Mouse (Mus musculus) MEL (cell line): ENCODE results near the gene Ubxn1. TPM values are rescaled to one million over a fixed set of nuclear protein-coding genes. Genes with fewer than 3 reads are reported as not detected.

Experiments used
- DNase-seq: peaks from one replicate; pipeline ENCODE4 v3.0.0; 2011; ENCODE audit warnings: low read depth, low spot score
- H3K27ac ChIP-seq: 2 replicates; pipeline ENCODE4 v1.5.1; 2012; ENCODE audit warnings: low read depth, mild to moderate bottlenecking, control low read depth, low read length, moderate library complexity; ENCODE audit not compliant: control insufficient read depth
- H3K27me3 ChIP-seq, 2 experiments: fragments of 150-350 bp in 1 of 2; sonication (generic) in 1 of 2; 2 replicates each; pipeline ENCODE4 v1.6.1; 2012; ENCODE audit warnings: low read length in 2 of 2, mild to moderate bottlenecking in 2 of 2, improper control_type of control experiment in 1 of 2, moderate library complexity in 1 of 2; ENCODE audit not compliant: insufficient read depth in 2 of 2, control insufficient read depth in 1 of 2
- H3K36me3 ChIP-seq, 2 experiments: 2 replicates each; pipeline ENCODE4 v1.6.1; 2012 to 2014; ENCODE audit warnings: low read length in 2 of 2, improper control_type of control experiment in 1 of 2, inconsistent platforms in 1 of 2, mild to moderate bottlenecking in 1 of 2; ENCODE audit not compliant: insufficient read depth in 2 of 2, control insufficient read depth in 1 of 2
- H3K4me1 ChIP-seq, 2 experiments: fragments of 150-350 bp in 1 of 2; sonication (generic) in 1 of 2; 2 replicates each; pipeline ENCODE4 v1.6.1; 2012; ENCODE audit warnings: low read length in 2 of 2, improper control_type of control experiment in 1 of 2, mild to moderate bottlenecking in 1 of 2; ENCODE audit not compliant: insufficient read depth in 2 of 2, control insufficient read depth in 1 of 2
- H3K4me3 ChIP-seq, 2 experiments: fragments of 150-350 bp in 1 of 2; sonication (generic) in 1 of 2; 2 replicates each; pipeline ENCODE4 v1.5.1; 2012; ENCODE audit warnings: low read depth in 2 of 2, low read length in 2 of 2, mild to moderate bottlenecking in 2 of 2, moderate library complexity in 2 of 2, control low read depth in 1 of 2, improper control_type of control experiment in 1 of 2; ENCODE audit not compliant: control insufficient read depth in 1 of 2, insufficient read depth in 1 of 2
- H3K79me2 ChIP-seq: 2 replicates; pipeline ENCODE4 v1.6.1; 2012; ENCODE audit warnings: mild to moderate bottlenecking, low read length, moderate library complexity; ENCODE audit not compliant: control insufficient read depth, poor library complexity, insufficient read depth
- H3K9ac ChIP-seq: 2 replicates; pipeline ENCODE4 v1.6.1; 2012; ENCODE audit warnings: low read depth, mild to moderate bottlenecking, control low read depth, low read length, moderate library complexity; ENCODE audit not compliant: control insufficient read depth, poor library complexity, severe bottlenecking
- H3K9me3 ChIP-seq: fragments of 150-350 bp; sonication (generic); replicated peaks from 2 replicates; pipeline ENCODE4 v1.6.1; 2012; ENCODE audit warnings: mild to moderate bottlenecking, low read length, improper control_type of control experiment, moderate library complexity; ENCODE audit not compliant: insufficient read depth
- BHLHE40 ChIP-seq: IDR thresholded peaks from 2 replicates; pipeline ENCODE4 v1.6.1; 2012; ENCODE audit warnings: low read depth, mild to moderate bottlenecking, inconsistent platforms, low read length, improper control_type of control experiment, borderline replicate concordance
- CHD2 ChIP-seq: IDR thresholded peaks from 2 replicates; pipeline ENCODE4 v1.6.1; 2011; ENCODE audit warnings: low read length, improper control_type of control experiment
- CTCF ChIP-seq, 3 experiments: IDR thresholded peaks in 2 of 3; conservative IDR thresholded peaks in 1 of 3; 2 replicates each; pipeline ENCODE4 v1.5.1; 2011 to 2012; ENCODE audit warnings: low read length in 3 of 3, low read depth in 2 of 3, mild to moderate bottlenecking in 2 of 3, improper control_type of control experiment in 1 of 3, inconsistent platforms in 1 of 3, mixed read lengths in 1 of 3, moderate library complexity in 1 of 3; ENCODE audit not compliant: control insufficient read depth in 1 of 3, insufficient read depth in 1 of 3, poor library complexity in 1 of 3, severe bottlenecking in 1 of 3
- E2F4 ChIP-seq: IDR thresholded peaks from 2 replicates; pipeline ENCODE4 v1.6.1; 2011; ENCODE audit warnings: low read depth, low read length, improper control_type of control experiment, borderline replicate concordance
- ELF1 ChIP-seq: IDR thresholded peaks from 2 replicates; pipeline ENCODE4 v1.6.1; 2014; ENCODE audit warnings: low read depth, mild to moderate bottlenecking, inconsistent platforms, low read length, improper control_type of control experiment, moderate library complexity
- ETS1 ChIP-seq: IDR thresholded peaks from 2 replicates; pipeline ENCODE4 v1.6.1; 2012; ENCODE audit warnings: low read depth, mild to moderate bottlenecking, inconsistent platforms, low read length, improper control_type of control experiment, moderate library complexity
- GABPA ChIP-seq: IDR thresholded peaks from 2 replicates; pipeline ENCODE4 v1.6.1; 2012; ENCODE audit warnings: low read depth, mild to moderate bottlenecking, inconsistent platforms, low read length, improper control_type of control experiment, moderate library complexity
- GATA1 ChIP-seq: IDR thresholded peaks from 2 replicates; pipeline ENCODE4 v1.6.1; 2011; ENCODE audit warnings: low read depth, low read length, improper control_type of control experiment
- HCFC1 ChIP-seq: IDR thresholded peaks from 2 replicates; pipeline ENCODE4 v1.6.1; 2012; ENCODE audit warnings: low read depth, mild to moderate bottlenecking, inconsistent platforms, low read length, improper control_type of control experiment, moderate library complexity
- JUND ChIP-seq: IDR thresholded peaks from 2 replicates; pipeline ENCODE4 v1.6.1; 2011; ENCODE audit warnings: low read depth, mild to moderate bottlenecking, improper control_type of control experiment, low read length
- KAT2A ChIP-seq: conservative IDR thresholded peaks from 2 replicates; pipeline ENCODE4 v1.6.1; 2012; ENCODE audit warnings: low read depth, low read length, improper control_type of control experiment, inconsistent platforms
- MAFK ChIP-seq: IDR thresholded peaks from 2 replicates; pipeline ENCODE4 v1.6.1; 2011; ENCODE audit warnings: low read depth, mild to moderate bottlenecking, low read length, improper control_type of control experiment, borderline replicate concordance
- MAX ChIP-seq: IDR thresholded peaks from 2 replicates; pipeline ENCODE4 v1.6.1; 2011; ENCODE audit warnings: low read length, improper control_type of control experiment
- MAZ ChIP-seq: IDR thresholded peaks from 2 replicates; pipeline ENCODE4 v1.6.1; 2012; ENCODE audit warnings: low read depth, mild to moderate bottlenecking, inconsistent platforms, low read length, improper control_type of control experiment
- MEF2A ChIP-seq: IDR thresholded peaks from 2 replicates; pipeline ENCODE4 v1.6.1; 2014; ENCODE audit warnings: low read depth, mild to moderate bottlenecking, inconsistent platforms, low read length, improper control_type of control experiment; ENCODE audit not compliant: poor library complexity, insufficient replicate concordance, severe bottlenecking; ENCODE audit errors: extremely low read depth
- MYB ChIP-seq: IDR thresholded peaks from 2 replicates; pipeline ENCODE4 v1.6.1; 2011; ENCODE audit warnings: mild to moderate bottlenecking, low read depth, low read length, improper control_type of control experiment
- MYC ChIP-seq: IDR thresholded peaks from 2 replicates; pipeline ENCODE4 v1.6.1; 2011; ENCODE audit warnings: low read depth, mild to moderate bottlenecking, low read length, improper control_type of control experiment, moderate library complexity
- NELFE ChIP-seq: IDR thresholded peaks from 2 replicates; pipeline ENCODE4 v1.6.1; 2011; ENCODE audit warnings: low read depth, low read length, improper control_type of control experiment
- NRF1 ChIP-seq: IDR thresholded peaks from 2 replicates; pipeline ENCODE4 v1.6.1; 2014; ENCODE audit warnings: low read depth, mild to moderate bottlenecking, inconsistent platforms, low read length, improper control_type of control experiment, moderate library complexity; ENCODE audit not compliant: poor library complexity, insufficient read depth, severe bottlenecking
- POLR2A ChIP-seq, 2 experiments: IDR thresholded peaks; 2 replicates each; pipeline ENCODE4 v1.6.1; 2011 to 2012; ENCODE audit warnings: low read length in 2 of 2, mild to moderate bottlenecking in 2 of 2, control low read depth in 1 of 2, improper control_type of control experiment in 1 of 2, low read depth in 1 of 2, moderate library complexity in 1 of 2; ENCODE audit not compliant: control insufficient read depth in 1 of 2, insufficient read depth in 1 of 2, poor library complexity in 1 of 2
- POLR2AphosphoS2 ChIP-seq: IDR thresholded peaks from 2 replicates; pipeline ENCODE4 v1.6.1; 2011; ENCODE audit warnings: low read length, improper control_type of control experiment
- RAD21 ChIP-seq: IDR thresholded peaks from 2 replicates; pipeline ENCODE4 v1.6.1; 2011; ENCODE audit warnings: mild to moderate bottlenecking, low read depth, low read length, improper control_type of control experiment
- RCOR1 ChIP-seq: IDR thresholded peaks from 2 replicates; pipeline ENCODE4 v1.6.1; 2012; ENCODE audit warnings: low read depth, mild to moderate bottlenecking, inconsistent platforms, low read length, improper control_type of control experiment
- SIN3A ChIP-seq: IDR thresholded peaks from 2 replicates; pipeline ENCODE4 v1.6.1; 2012; ENCODE audit warnings: low read length, improper control_type of control experiment, inconsistent platforms
- SMC3 ChIP-seq: IDR thresholded peaks from 2 replicates; pipeline ENCODE4 v1.6.1; 2011; ENCODE audit warnings: low read depth, low read length, improper control_type of control experiment
- TAL1 ChIP-seq: IDR thresholded peaks from 2 replicates; pipeline ENCODE4 v1.6.1; 2012; ENCODE audit warnings: mild to moderate bottlenecking, inconsistent platforms, low read length, moderate library complexity, mixed read lengths
- TBP ChIP-seq: IDR thresholded peaks from 2 replicates; pipeline ENCODE4 v1.8.0; 2011; ENCODE audit warnings: low read depth, low read length, improper control_type of control experiment
- TCF12 ChIP-seq: IDR thresholded peaks from 2 replicates; pipeline ENCODE4 v1.6.1; 2014; ENCODE audit warnings: low read depth, mild to moderate bottlenecking, inconsistent platforms, low read length, improper control_type of control experiment, moderate library complexity
- UBTF ChIP-seq: IDR thresholded peaks from 2 replicates; pipeline ENCODE4 v1.6.1; 2012; ENCODE audit warnings: low read depth, mild to moderate bottlenecking, inconsistent platforms, low read length, improper control_type of control experiment, moderate library complexity, borderline replicate concordance; ENCODE audit not compliant: insufficient read depth
- USF1 ChIP-seq: IDR thresholded peaks from 2 replicates; pipeline ENCODE4 v1.6.1; 2014; ENCODE audit warnings: low read depth, mild to moderate bottlenecking, inconsistent platforms, low read length, improper control_type of control experiment, moderate library complexity
- USF2 ChIP-seq, 2 experiments: IDR thresholded peaks; 2 replicates each; pipeline ENCODE4 v1.6.1; 2011 to 2012; ENCODE audit warnings: improper control_type of control experiment in 2 of 2, low read length in 2 of 2, borderline replicate concordance in 1 of 2, inconsistent platforms in 1 of 2, low read depth in 1 of 2, mild to moderate bottlenecking in 1 of 2; ENCODE audit not compliant: insufficient read depth in 1 of 2
- ZC3H11A ChIP-seq: IDR thresholded peaks from 2 replicates; pipeline ENCODE4 v1.6.1; 2012; ENCODE audit warnings: low read depth, mild to moderate bottlenecking, inconsistent platforms, low read length, improper control_type of control experiment
- ZMIZ1 ChIP-seq: IDR thresholded peaks from 2 replicates; pipeline ENCODE4 v1.6.1; 2012; ENCODE audit warnings: low read depth, mild to moderate bottlenecking, inconsistent platforms, low read length, improper control_type of control experiment, moderate library complexity
- ZNF384 ChIP-seq: IDR thresholded peaks from 2 replicates; pipeline ENCODE4 v1.6.1; 2012; ENCODE audit warnings: low read depth, mild to moderate bottlenecking, inconsistent platforms, low read length, improper control_type of control experiment
- polyA plus RNA-seq, 2 experiments: library from polyadenylated mRNA; stranded (reverse) in 1 of 2; unstranded in 1 of 2; fragments of >175 nt in 1 of 2; fragments of >200 nt in 1 of 2; gene quantifications; 2 replicates each; pipeline versions ENCODE4 v1.2.1 to v1.2.4; 2012; ENCODE audit warnings: low replicate concordance in 2 of 2, low read depth in 1 of 2; ENCODE audit not compliant: insufficient read length in 2 of 2, insufficient read depth in 1 of 2, missing spikeins in 1 of 2
- total RNA-seq: library from RNA; depleted of rRNA; stranded (reverse); fragments of 300-350 nt; gene quantifications from 2 replicates; pipeline ENCODE4 v1.2.3, GENCODE M21; 2012; rRNA removed

Ubxn1 gene
- total RNA-seq, result 179 and 187 TPM in 2 replicates
- polyA plus RNA-seq, result 100 to 1,000 TPM in 1 of 2 experiments, not detected in 1; 366 TPM

- H3K4me1 ChIP-seq, result peaks cover 10 to 21% of the 10 kb centered on the region in 2 experiments; a peak in 3 of 4 replicates
- peaks cover 15% of the 10 kb centered on the region for H3K79me2 ChIP-seq
- peak within 1 kb of the TSS; percentile 98 for H3K9ac ChIP-seq
- H3K27ac ChIP-seq, result peak within 1 kb of the TSS; percentile 74
- H3K27me3 ChIP-seq, result no peaks in the 10 kb centered on the region
- H3K9me3 ChIP-seq, result no peaks in the 10 kb centered on the region
- peak; percentile 99 for DNase-seq
- peak within 1 kb of the TSS; percentile 73 to 94 for H3K4me3 ChIP-seq
- peaks cover 8 to 26% of the 10 kb centered on the region in 2 experiments for H3K36me3 ChIP-seq
- no peak for TF ChIP-seq GATA1
- TF ChIP-seq SMC3, result no peak
- TF ChIP-seq SIN3A, result peak; percentile 99
- peak; percentile 76; the same call in 1 of the 2 replicates for TF ChIP-seq BHLHE40
- TF ChIP-seq UBTF, result no peak
- TF ChIP-seq USF1, result peak; percentile 100
- peak; percentile 39; the same call in 1 of the 2 replicates for TF ChIP-seq E2F4
- TF ChIP-seq CTCF (IDR thresholded peaks at IDR 0.05 in 2 of 3, conservative IDR thresholded peaks at IDR 0.05 in 1 of 3; ENCODE audit: control insufficient read depth in 1 of 3, insufficient read depth in 1 of 3, low read depth in 2 of 3, low read length in 3 of 3, poor library complexity in 1 of 3, severe bottlenecking in 1 of 3), result no peak
- 0 out of 2 replicates have a peak, but pooled peaks have one; percentile 53 for TF ChIP-seq ZMIZ1
- TF ChIP-seq MYC, result peak; percentile 83
- no peak for TF ChIP-seq GABPA
- no peak for TF ChIP-seq RCOR1
- TF ChIP-seq TCF12, result peak; percentile 67
- peak; percentile 98 for TF ChIP-seq ELF1
- peak; percentile 87 for TF ChIP-seq KAT2A
- TF ChIP-seq ZNF384, result peak; percentile 3; the same call in 1 of the 2 replicates
- peak; percentile 62; the same call in 1 of the 2 replicates for TF ChIP-seq MEF2A
- TF ChIP-seq JUND, result no peak
- TF ChIP-seq MAX, result peak; percentile 99
- peak; percentile 67 to 89; a peak in 3 of 4 replicates for TF ChIP-seq POLR2A (IDR thresholded peaks at IDR 0.05; ENCODE audit: control insufficient read depth in 1 of 2, insufficient read depth in 1 of 2, low read depth in 1 of 2, low read length in 2 of 2, poor library complexity in 1 of 2)
- peak; percentile 99 for TF ChIP-seq MAZ
- TF ChIP-seq MYB, result peak; percentile 38; the same call in 1 of the 2 replicates
- TF ChIP-seq TAL1, result no peak
- TF ChIP-seq CHD2, result no peak
- peak; percentile 64; the same call in 1 of the 2 replicates for TF ChIP-seq TBP
- 0 out of 2 replicates have a peak, but pooled peaks have one; percentile 37 for TF ChIP-seq NRF1
- TF ChIP-seq RAD21, result no peak
- peak; percentile 63; the same call in 1 of the 2 replicates for TF ChIP-seq ETS1
- TF ChIP-seq MAFK, result no peak
- TF ChIP-seq NELFE, result peak; percentile 75
- TF ChIP-seq ZC3H11A, result no peak
- peak; percentile 88 to 96 for TF ChIP-seq USF2 (IDR thresholded peaks at IDR 0.05; ENCODE audit: borderline replicate concordance in 1 of 2, insufficient read depth in 1 of 2, low read depth in 1 of 2, low read length in 2 of 2)
- TF ChIP-seq HCFC1, result peak; percentile 99
- peak; percentile 65; the same call in 1 of the 2 replicates for TF ChIP-seq POLR2AphosphoS2
These were observed at the start of gene Ubxn1 for GRCm38 (mm10) chr19:8871267-8872186. Gene Ubxn1 (plus strand): TSS chr19:8871496.
